Mouse (Mus musculus): ENCODE data around the gene Grin2c. TPM values are rescaled to one million over a fixed set of nuclear protein-coding genes. Genes with fewer than 3 reads are reported as not detected.

The Grin2c gene
- polyA plus RNA-seq, 1 experiment from 2014 or later: 0.04 TPM

DNA sequence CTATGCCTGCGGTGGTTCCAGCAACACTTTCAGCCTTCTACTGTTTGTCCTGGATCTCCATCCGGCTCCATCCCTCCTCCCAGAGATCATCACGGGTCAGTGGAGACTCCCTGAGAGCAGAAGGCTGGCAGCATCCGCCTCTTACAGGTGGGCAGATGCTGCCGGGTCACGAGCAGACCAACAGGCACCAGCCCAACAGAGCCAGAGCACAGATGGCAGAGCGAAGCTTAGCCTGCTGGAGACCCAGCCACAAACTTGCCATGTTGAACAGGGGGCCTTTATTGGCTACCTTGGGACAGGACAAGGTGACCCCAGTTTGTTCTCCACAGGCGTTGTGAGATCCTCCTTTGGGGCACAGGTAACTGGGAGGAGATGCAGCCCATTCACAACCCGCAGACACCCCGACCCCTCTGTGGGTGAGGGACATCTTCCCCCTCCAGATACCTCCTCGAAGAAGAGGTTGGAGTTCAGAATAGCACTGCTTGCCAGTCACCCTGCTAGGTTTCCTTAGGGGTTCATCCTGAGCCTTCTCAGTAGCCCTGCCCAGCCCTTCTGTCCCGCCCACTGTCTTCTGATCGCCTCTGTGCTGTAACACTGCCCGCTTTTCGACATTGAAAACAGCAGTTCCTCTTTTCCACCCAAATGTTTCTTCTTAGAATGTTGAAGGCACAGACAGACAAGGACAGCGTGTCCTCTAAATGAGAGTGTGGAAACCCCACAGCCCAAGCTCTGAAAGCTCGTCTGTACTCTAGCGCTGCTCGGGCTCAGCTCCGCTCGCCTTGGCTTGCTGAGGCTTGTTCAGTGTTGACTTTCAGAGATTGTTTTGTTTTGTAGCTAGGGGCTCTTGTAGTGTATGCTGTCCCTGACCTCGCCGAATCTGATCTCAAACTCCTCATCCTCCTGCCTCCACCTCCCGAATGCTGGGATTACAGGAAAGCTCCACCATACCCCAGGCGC is 58.0 kb downstream of the Grin2c start:
- 85% methylated on average over 25 of the region's 25 CpGs for WGBS
- DNase-seq (ENCODE audit: low spot score): no peak
- Histone ChIP-seq H3K4me3 (ENCODE audit: low read depth, low read length) (no peak overlapping the region), H3K9me3 (ENCODE audit: control insufficient read depth, low read length) (no peaks in the 10 kb centered on the region), H3K4me2 (ENCODE audit: low read depth, severe bottlenecking) (no peak overlapping the region), H3K27ac (replicated peaks; ENCODE audit: low read depth, low read length) (no peak overlapping the region; the same call in 1 of the 2 replicates), H3K36me3 (ENCODE audit: control insufficient read depth, insufficient read depth, low read length) (peaks cover 2% of the 10 kb centered on the region; the same call in 1 of the 2 replicates), H3K4me1 (ENCODE audit: control insufficient read depth, insufficient read depth, low read length) (peaks cover 6% of the 10 kb centered on the region), H3K9ac (ENCODE audit: low read length) (no peak overlapping the region), H3K27me3 (ENCODE audit: control insufficient read depth, insufficient read depth, low read length) (no peaks in the 10 kb centered on the region)
- no peak for ATAC-seq (ENCODE audit: insufficient number of reproducible peaks, low FRiP score, low TSS enrichment, low read depth)

DNA sequence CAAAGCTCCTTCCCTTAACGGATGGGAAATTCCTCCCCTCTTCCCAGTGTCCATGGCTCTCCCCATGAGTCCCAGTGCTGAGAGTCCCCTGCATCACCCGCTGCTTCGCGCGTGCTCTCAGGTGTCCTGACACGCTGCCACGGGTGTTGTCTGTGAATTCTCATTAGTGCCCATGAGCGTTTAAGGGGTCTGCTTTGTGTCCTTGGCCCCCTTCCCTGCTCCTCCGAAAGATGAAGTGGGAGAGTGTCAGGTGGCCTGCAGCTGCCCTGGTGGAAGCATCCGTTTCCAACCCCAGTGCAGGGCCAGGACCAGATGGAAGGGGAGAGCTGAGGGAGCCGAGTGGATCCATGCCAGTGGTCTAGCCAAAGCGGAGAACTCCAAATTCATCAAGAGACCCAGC is 58.9 kb downstream of the Grin2c start:
- Histone ChIP-seq H3K9me3 (ENCODE audit: control insufficient read depth, low read length) (no peaks in the 10 kb centered on the region), H3K36me3 (ENCODE audit: control insufficient read depth, insufficient read depth, low read length) (peaks cover 2% of the 10 kb centered on the region; the same call in 1 of the 2 replicates), H3K4me2 (ENCODE audit: low read depth, severe bottlenecking) (no peak overlapping the region), H3K9ac (ENCODE audit: low read length) (no peak overlapping the region), H3K27me3 (ENCODE audit: control insufficient read depth, insufficient read depth, low read length) (no peaks in the 10 kb centered on the region), H3K4me3 (ENCODE audit: low read depth, low read length) (no peak overlapping the region), H3K4me1 (ENCODE audit: control insufficient read depth, insufficient read depth, low read length) (peaks cover 6% of the 10 kb centered on the region; the same call in 1 of the 2 replicates), H3K27ac (replicated peaks; ENCODE audit: low read depth, low read length) (no peak overlapping the region)
- no peak for DNase-seq (ENCODE audit: low spot score)
- 73% methylated on average over 12 of the region's 12 CpGs for WGBS
- no peak for ATAC-seq (ENCODE audit: insufficient number of reproducible peaks, low FRiP score, low TSS enrichment, low read depth)

DNA sequence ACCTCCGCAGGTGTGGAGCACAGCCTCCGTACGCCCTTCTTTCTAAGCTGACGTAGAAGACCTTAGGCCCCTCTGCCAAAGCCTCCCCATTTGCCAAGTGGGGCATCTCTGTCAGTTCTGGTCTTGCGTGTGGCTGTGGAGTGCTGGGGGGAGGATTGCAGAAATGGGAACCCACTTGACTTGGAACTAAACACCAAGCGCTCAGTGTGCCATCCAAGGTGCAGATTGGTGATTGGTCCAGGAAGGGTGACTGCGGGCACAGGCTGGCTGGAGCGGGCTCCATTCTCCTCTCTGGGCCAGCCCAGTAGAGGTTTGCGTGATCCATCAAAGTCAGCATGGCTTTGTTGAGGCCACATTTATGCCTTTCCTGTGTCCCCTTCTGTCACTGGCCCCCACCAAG is 64.3 kb downstream of the Grin2c start:
- H3K4me3 ChIP-seq (ENCODE audit: low read depth, low read length): no peak overlapping the region
- no peak overlapping the region for H3K4me2 ChIP-seq (ENCODE audit: low read depth, severe bottlenecking)
- H3K9me3 ChIP-seq (ENCODE audit: control insufficient read depth, low read length): no peaks in the 10 kb centered on the region
- WGBS: 94% methylated on average over 9 of the region's 9 CpGs
- ATAC-seq (ENCODE audit: insufficient number of reproducible peaks, low FRiP score, low TSS enrichment, low read depth): no peak
- no peak overlapping the region for H3K9ac ChIP-seq (ENCODE audit: low read length)
- H3K27ac ChIP-seq (replicated peaks; ENCODE audit: low read depth, low read length): no peak overlapping the region
- H3K4me1 ChIP-seq (ENCODE audit: control insufficient read depth, insufficient read depth, low read length): no peaks in the 10 kb centered on the region
- peaks cover 5% of the 10 kb centered on the region for H3K36me3 ChIP-seq (ENCODE audit: control insufficient read depth, insufficient read depth, low read length)
- H3K27me3 ChIP-seq (ENCODE audit: control insufficient read depth, insufficient read depth, low read length): no peaks in the 10 kb centered on the region
- no peak for DNase-seq (ENCODE audit: low spot score)

DNA sequence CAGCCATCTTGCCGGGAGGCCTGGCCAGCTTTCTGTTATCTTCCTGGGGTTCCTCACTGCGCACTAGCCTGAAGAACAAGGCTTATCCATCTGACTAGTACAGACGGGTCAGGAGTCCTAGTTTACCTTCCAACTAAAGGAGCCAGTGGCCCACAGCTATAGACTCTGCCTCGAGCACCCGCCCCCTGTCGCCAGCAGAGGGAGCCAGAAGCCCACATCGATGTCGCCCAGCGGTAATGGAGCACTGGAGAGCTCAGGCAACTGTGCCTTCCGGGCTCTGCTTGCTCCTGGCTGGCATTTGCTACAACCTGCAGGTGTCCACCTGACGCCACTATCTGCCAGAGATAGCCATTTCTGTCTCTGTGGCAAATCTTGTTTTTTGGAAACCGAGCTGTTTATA is 64.7 kb downstream of the Grin2c start:
- H3K27ac ChIP-seq (replicated peaks; ENCODE audit: low read depth, low read length): no peak overlapping the region
- no peaks in the 10 kb centered on the region for H3K27me3 ChIP-seq (ENCODE audit: control insufficient read depth, insufficient read depth, low read length)
- WGBS: 14% methylated on average over 12 of the region's 12 CpGs
- H3K4me1 ChIP-seq (ENCODE audit: control insufficient read depth, insufficient read depth, low read length): no peaks in the 10 kb centered on the region
- no peak overlapping the region for H3K4me3 ChIP-seq (ENCODE audit: low read depth, low read length)
- H3K4me2 ChIP-seq (ENCODE audit: low read depth, severe bottlenecking): no peak overlapping the region
- peak; percentile 92 for DNase-seq (ENCODE audit: low spot score)
- peaks cover 6% of the 10 kb centered on the region for H3K36me3 ChIP-seq (ENCODE audit: control insufficient read depth, insufficient read depth, low read length)
- no peak overlapping the region for H3K9ac ChIP-seq (ENCODE audit: low read length)
- H3K9me3 ChIP-seq (ENCODE audit: control insufficient read depth, low read length): no peaks in the 10 kb centered on the region
- 0 out of 2 replicates have a peak, but pooled peaks have one; percentile 70 for ATAC-seq (ENCODE audit: insufficient number of reproducible peaks, low FRiP score, low TSS enrichment, low read depth)

DNA sequence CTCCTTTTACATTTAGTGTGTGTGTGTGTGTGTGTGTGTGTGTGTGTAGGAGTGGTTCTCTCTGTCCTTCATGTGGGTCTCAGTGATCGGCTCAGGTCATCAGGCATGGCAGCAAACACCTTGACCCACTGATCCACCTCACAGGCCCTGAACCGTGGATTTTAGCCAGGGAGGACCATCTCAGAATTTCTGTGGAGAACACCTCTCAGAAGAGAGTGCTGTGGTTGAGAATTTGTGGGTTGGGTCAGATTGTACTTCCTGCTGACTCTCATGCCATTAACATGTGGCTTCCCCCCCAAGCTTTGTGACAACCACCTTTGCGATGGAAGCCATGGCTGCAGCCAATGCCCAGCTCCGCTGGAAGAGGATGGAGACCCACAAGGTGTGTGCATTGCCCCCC is 66.5 kb downstream of the Grin2c start:
- Histone ChIP-seq H3K27me3 (ENCODE audit: control insufficient read depth, insufficient read depth, low read length) (no peaks in the 10 kb centered on the region), H3K9ac (ENCODE audit: low read length) (no peak overlapping the region)
- WGBS: 91% methylated on average over 4 of the region's 4 CpGs

More for the DNA sequence above, 66.5 kb downstream of the Grin2c start:
- Histone ChIP-seq H3K4me2 (ENCODE audit: low read depth, severe bottlenecking) (no peak overlapping the region), H3K36me3 (ENCODE audit: control insufficient read depth, insufficient read depth, low read length) (peaks cover 8% of the 10 kb centered on the region), H3K9me3 (ENCODE audit: control insufficient read depth, low read length) (no peaks in the 10 kb centered on the region), H3K27ac (replicated peaks; ENCODE audit: low read depth, low read length) (no peak overlapping the region), H3K4me3 (ENCODE audit: low read depth, low read length) (no peak overlapping the region), H3K4me1 (ENCODE audit: control insufficient read depth, insufficient read depth, low read length) (no peaks in the 10 kb centered on the region)
- ATAC-seq (ENCODE audit: insufficient number of reproducible peaks, low FRiP score, low TSS enrichment, low read depth) (no peak), DNase-seq (ENCODE audit: low spot score) (no peak)

Small RNA genes within 50 kb of the gene (microRNA-seq; reads per million reads assigned to microRNA genes)
- not detected for gene Gm25837

Other genes with a start within 250 kb of the Grin2c start
- not detected in 2 replicates for gene Cd300ld4, start 240.2 kb downstream of the Grin2c start, polyA plus RNA-seq (2014; fragmentation: Nextera tagmentation; extraction: Ambion mirVana)
- gene Cd300ld5, start 229.5 kb downstream of the Grin2c start, polyA plus RNA-seq (2014; fragmentation: Nextera tagmentation; extraction: Ambion mirVana): not detected in 2 replicates
- gene Cd300ld3, start 218.8 kb downstream of the Grin2c start, polyA plus RNA-seq (2014; fragmentation: Nextera tagmentation; extraction: Ambion mirVana): not detected in 2 replicates
- gene Cd300e, start 205.1 kb downstream of the Grin2c start, polyA plus RNA-seq (2014; fragmentation: Nextera tagmentation; extraction: Ambion mirVana): not detected in 2 replicates
- gene Rab37, start 175.8 kb downstream of the Grin2c start, polyA plus RNA-seq (2014; fragmentation: Nextera tagmentation; extraction: Ambion mirVana): 1.1 and 1.2 TPM in 2 replicates
- 0.19 TPM in 1 of 2 replicates, not detected in the other for gene Cd300lf, start 133.3 kb downstream of the Grin2c start, polyA plus RNA-seq (2014; fragmentation: Nextera tagmentation; extraction: Ambion mirVana)
- gene Slc9a3r1, start 103.9 kb downstream of the Grin2c start, polyA plus RNA-seq (2014; fragmentation: Nextera tagmentation; extraction: Ambion mirVana): 24.9 and 29.5 TPM in 2 replicates
- 7.7 and 9.8 TPM in 2 replicates for gene Tmem104, start 79.8 kb downstream of the Grin2c start, polyA plus RNA-seq (2014; fragmentation: Nextera tagmentation; extraction: Ambion mirVana)
- 17.1 and 21.0 TPM in 2 replicates for gene Nat9, start 79.4 kb downstream of the Grin2c start, polyA plus RNA-seq (2014; fragmentation: Nextera tagmentation; extraction: Ambion mirVana)
- gene Fdxr, start 9.8 kb upstream of the Grin2c start, polyA plus RNA-seq (2014; fragmentation: Nextera tagmentation; extraction: Ambion mirVana): 10.2 and 15.6 TPM in 2 replicates
- 0.04 and 0.11 TPM in 2 replicates for gene Fads6, start 30.4 kb upstream of the Grin2c start, polyA plus RNA-seq (2014; fragmentation: Nextera tagmentation; extraction: Ambion mirVana)
- gene Otop2, start 39.9 kb upstream of the Grin2c start, polyA plus RNA-seq (2014; fragmentation: Nextera tagmentation; extraction: Ambion mirVana): not detected in 2 replicates
- not detected in 2 replicates for gene Ush1g, start 54.8 kb upstream of the Grin2c start, polyA plus RNA-seq (2014; fragmentation: Nextera tagmentation; extraction: Ambion mirVana)
- gene Otop3, start 67.5 kb upstream of the Grin2c start, polyA plus RNA-seq (2014; fragmentation: Nextera tagmentation; extraction: Ambion mirVana): not detected in 2 replicates
- gene Hid1, start 100.5 kb upstream of the Grin2c start, polyA plus RNA-seq (2014; fragmentation: Nextera tagmentation; extraction: Ambion mirVana): 1.6 and 2.5 TPM in 2 replicates
- 14.6 and 15.1 TPM in 2 replicates for gene Cdr2l, start 114.7 kb upstream of the Grin2c start, polyA plus RNA-seq (2014; fragmentation: Nextera tagmentation; extraction: Ambion mirVana)
- 187 and 197 TPM in 2 replicates for gene Mrpl58, start 136.5 kb upstream of the Grin2c start, polyA plus RNA-seq (2014; fragmentation: Nextera tagmentation; extraction: Ambion mirVana)
- gene Atp5h, start 152.7 kb upstream of the Grin2c start, polyA plus RNA-seq (2014; fragmentation: Nextera tagmentation; extraction: Ambion mirVana): 943 and 945 TPM in 2 replicates
- 17.6 and 23.5 TPM in 2 replicates for gene Kctd2, start 152.9 kb upstream of the Grin2c start, polyA plus RNA-seq (2014; fragmentation: Nextera tagmentation; extraction: Ambion mirVana)
- gene Trim80, start 173.3 kb upstream of the Grin2c start, polyA plus RNA-seq (2014; fragmentation: Nextera tagmentation; extraction: Ambion mirVana): 0.21 TPM in 1 of 2 replicates, not detected in the other
- 0.09 and 0.26 TPM in 2 replicates for gene Slc16a5, start 195.2 kb upstream of the Grin2c start, polyA plus RNA-seq (2014; fragmentation: Nextera tagmentation; extraction: Ambion mirVana)
- 7.7 and 8.8 TPM in 2 replicates for gene Armc7, start 208.4 kb upstream of the Grin2c start, polyA plus RNA-seq (2014; fragmentation: Nextera tagmentation; extraction: Ambion mirVana)
- 58.2 and 60.9 TPM in 2 replicates for gene Nt5c, start 224.6 kb upstream of the Grin2c start, polyA plus RNA-seq (2014; fragmentation: Nextera tagmentation; extraction: Ambion mirVana)
- 526 and 537 TPM in 2 replicates for gene Jpt1, start 247.1 kb upstream of the Grin2c start, polyA plus RNA-seq (2014; fragmentation: Nextera tagmentation; extraction: Ambion mirVana)